ENCODE assay signal across 27 mouse cellular contexts in the genomic region with DNA sequence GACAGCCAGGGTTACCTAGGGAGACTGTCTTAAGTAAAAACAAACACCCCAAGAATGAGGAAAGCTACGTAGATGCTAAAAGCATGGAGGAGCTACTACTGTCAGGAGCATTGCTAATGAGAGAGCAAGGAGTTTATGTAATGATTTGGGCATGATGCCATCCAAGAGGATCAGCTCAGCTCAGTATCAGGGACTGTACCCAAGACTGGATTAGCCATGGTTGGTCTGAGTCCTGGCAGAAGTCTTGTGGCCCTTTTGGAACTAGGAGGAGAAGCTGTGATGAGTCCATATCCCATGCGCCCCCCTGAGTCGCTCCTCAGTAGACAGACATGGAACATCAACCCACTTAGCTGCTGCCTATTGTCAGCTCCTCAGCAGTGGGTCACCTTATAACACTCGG. TPM values are rescaled to one million over a fixed set of nuclear protein-coding genes. Genes with fewer than 3 reads are reported as not detected.
DNase-seq lines count a peak whose midpoint lies in the region; ATAC-seq and TF ChIP-seq lines count a peak whose summit lies in the region.
"Had no signal": no experiment of that assay in that cellular context is flagged by ENCODE, and none has a peak within 500 bp of the region (broad histone marks: within the 10 kb centered on the region; RNA-seq: fewer than 3 reads in every experiment).

No protein-coding gene starts in this region.

- H3K4me1 ChIP-seq in midbrain, postnatal 0 days (ENCODE audit: insufficient read depth, low read length), result no peaks in the 10 kb centered on the region
- H3K4me1 ChIP-seq in midbrain, embryonic 15.5 days, result peaks cover 7% of the 10 kb centered on the region

- TF ChIP-seq CTCF in midbrain, postnatal 0 days (IDR thresholded peaks at IDR 0.05), result no peak

- H3K9ac ChIP-seq in midbrain, postnatal 0 days (replicated peaks; ENCODE audit: low read length, poor library complexity, severe bottlenecking), result no peak overlapping the region
- H3K9ac ChIP-seq in midbrain, embryonic 15.5 days, result no peak overlapping the region
- H3K9ac ChIP-seq: forebrain, embryonic 12.5 days; heart, embryonic 15.5 days; limb, embryonic 15.5 days; midbrain, embryonic 13.5 days had no signal

- no peak overlapping the region for H3K27ac ChIP-seq in midbrain, postnatal 0 days (ENCODE audit: low read depth, low read length)
- H3K27ac ChIP-seq in midbrain, embryonic 15.5 days, result no peak overlapping the region
- H3K27ac ChIP-seq: forebrain, embryonic 12.5 days; heart, adult 2 months; heart, embryonic 15.5 days; layer of hippocampus, adult 2 months; limb, embryonic 15.5 days; midbrain, embryonic 13.5 days had no signal

- WGBS in midbrain, postnatal 0 days, result 81% methylated on average over 4 of the region's 4 CpGs
- 81% methylated on average over 4 of the region's 4 CpGs for WGBS in midbrain, embryonic 15.5 days

- H3K36me3 ChIP-seq in midbrain, postnatal 0 days (ENCODE audit: insufficient read depth, low read length), result no peaks in the 10 kb centered on the region
- H3K36me3 ChIP-seq in midbrain, embryonic 15.5 days (replicated peaks), result no peaks in the 10 kb centered on the region
- H3K36me3 ChIP-seq: forebrain, embryonic 12.5 days; heart, embryonic 15.5 days; limb, embryonic 15.5 days; midbrain, embryonic 13.5 days had no signal

- ATAC-seq in midbrain, postnatal 0 days (ENCODE audit: low FRiP score), result no peak
- no peak for ATAC-seq in midbrain, embryonic 15.5 days (replicated peaks)
- ATAC-seq: lung, postnatal 0 days; midbrain, embryonic 13.5 days had no signal

- no peak overlapping the region for H3K4me3 ChIP-seq in midbrain, postnatal 0 days (ENCODE audit: low read depth, low read length)
- no peak overlapping the region for H3K4me3 ChIP-seq in midbrain, embryonic 15.5 days
- H3K4me3 ChIP-seq: forebrain, embryonic 12.5 days; heart, adult 2 months; heart, embryonic 15.5 days; layer of hippocampus, adult 2 months; limb, embryonic 15.5 days; midbrain, embryonic 13.5 days; myocyte had no signal

- no peaks in the 10 kb centered on the region for H3K9me3 ChIP-seq in midbrain, postnatal 0 days (ENCODE audit: low read length)
- no peaks in the 10 kb centered on the region for H3K9me3 ChIP-seq in midbrain, embryonic 15.5 days
- H3K9me3 ChIP-seq: forebrain, embryonic 12.5 days; heart, embryonic 15.5 days; limb, embryonic 15.5 days; midbrain, embryonic 13.5 days had no signal

- H3K4me2 ChIP-seq in midbrain, postnatal 0 days (ENCODE audit: low read depth, low read length, poor library complexity, severe bottlenecking), result no peak overlapping the region
- no peak overlapping the region for H3K4me2 ChIP-seq in midbrain, embryonic 15.5 days
- H3K4me2 ChIP-seq: forebrain, embryonic 12.5 days; heart, embryonic 15.5 days; limb, embryonic 15.5 days; midbrain, embryonic 13.5 days had no signal

- H3K27me3 ChIP-seq in midbrain, postnatal 0 days (ENCODE audit: insufficient read depth, low read length), result no peaks in the 10 kb centered on the region
- H3K27me3 ChIP-seq in midbrain, embryonic 15.5 days (replicated peaks), result no peaks in the 10 kb centered on the region
- H3K27me3 ChIP-seq: forebrain, embryonic 12.5 days; heart, embryonic 15.5 days; limb, embryonic 15.5 days; midbrain, embryonic 13.5 days had no signal

- DNase-seq in midbrain, postnatal 0 days (ENCODE audit: low spot score), result peak; percentile 38
- DNase-seq in cerebellum, adult 18-20 months, result peak; percentile 10 to 18
- peak; percentile 17 to 25 for DNase-seq in cerebellum, postnatal 25 days
- no peak for DNase-seq in urinary bladder, postnatal 36 days (ENCODE audit: low spot score in 2 of 2)
- no peak for DNase-seq in right cerebral cortex, postnatal 25 days
- no peak for DNase-seq in urinary bladder, postnatal 4 days (ENCODE audit: low spot score in 2 of 2)
- DNase-seq: adrenal gland, adult 2 months; gastrocnemius, postnatal 10 days; heart, adult 2 months; kidney, adult 2 months; kidney, postnatal 14 days; layer of hippocampus, postnatal 36 days; spleen, adult 18-20 months; thymus, postnatal 25 days had no signal

RNA-seq across cellular contexts. Expression of a gene that starts 9.3 kb away (rescaled TPM):
- total RNA-seq in midbrain, postnatal 0 days (2014; rRNA removed), result 0.05 TPM in 1 of 2 replicates, not detected in the other
- polyA plus RNA-seq in midbrain, postnatal 0 days (2015; fragmentation: Nextera tagmentation; extraction: Ambion mirVana), result 0.06 and 0.12 TPM in 2 replicates
- 0.08 TPM in 1 of 2 replicates, not detected in the other for polyA plus RNA-seq in midbrain, embryonic 15.5 days (2015; fragmentation: Nextera tagmentation; extraction: Ambion mirVana)
- total RNA-seq: gastrocnemius, postnatal 10 days; heart, adult 2 months; hematopoietic stem cell, adult 5-6 weeks; layer of hippocampus, adult 2 months; layer of hippocampus, postnatal 36 days; left cerebral cortex, postnatal 25 days had no signal
- polyA plus RNA-seq: C2C12; embryonic facial prominence, embryonic 11.5 days; forebrain, embryonic 12.5 days; heart, adult 2 months; myocyte; neural tube, embryonic 14.5 days had no signal

Comparison
In these comparisons a context has a peak if more than half of its experiments do, and no peak if none do; other contexts are left out.
1. DNase-seq: peak in midbrain, postnatal 0 days (single experiment), cerebellum, adult 18-20 months (2 of 2) and cerebellum, postnatal 25 days (2 of 2); none in urinary bladder, postnatal 36 days (0 of 2), right cerebral cortex, postnatal 25 days (single experiment) and urinary bladder, postnatal 4 days (0 of 2).